ENCODE assay signal across 10 mouse cellular contexts in the genomic region with DNA sequence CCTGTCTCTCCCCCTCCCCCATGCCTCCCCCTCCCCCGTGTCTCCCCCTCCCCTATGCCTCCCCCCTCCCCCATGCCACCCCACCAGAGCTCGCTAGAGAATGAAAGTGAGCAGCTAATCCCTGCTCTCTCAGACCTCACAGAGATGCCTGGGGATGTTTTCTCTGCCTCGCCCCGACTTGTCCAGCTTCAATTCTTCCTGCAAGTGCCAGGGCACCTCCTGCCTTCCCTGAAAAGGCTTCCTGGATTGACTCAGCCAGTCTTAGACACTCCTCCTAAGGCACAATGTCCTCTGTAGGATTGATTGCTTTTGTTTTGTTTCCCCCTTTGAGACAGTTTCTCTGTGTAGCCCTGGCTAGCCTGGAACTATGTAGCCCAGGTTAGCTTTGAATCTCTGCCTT. TPM values are rescaled to one million over a fixed set of nuclear protein-coding genes. Genes with fewer than 3 reads are reported as not detected.
DNase-seq lines count a peak whose midpoint lies in the region; ATAC-seq and TF ChIP-seq lines count a peak whose summit lies in the region.
"Had no signal": no experiment of that assay in that cellular context is flagged by ENCODE, and none has a peak within 500 bp of the region (broad histone marks: within the 10 kb centered on the region; RNA-seq: fewer than 3 reads in every experiment).

A gene (minus strand): TSS at position 209 of the 400 bp plus-strand sequence.

- 0 out of 2 replicates have a peak within 1 kb of the TSS, but pooled peaks have one; percentile 42 for H3K27ac ChIP-seq in heart, embryonic 10.5 days
- peak within 1 kb of the TSS; percentile 13; the same call in 1 of the 2 replicates for H3K27ac ChIP-seq in bone marrow macrophage, adult 2 months (ENCODE audit: insufficient read depth, low read depth, low read length)
- H3K27ac ChIP-seq in neural tube, embryonic 13.5 days (replicated peaks) = peak within 1 kb of the TSS; percentile 64

- H3K9ac ChIP-seq in neural tube, embryonic 13.5 days = no peak within 1 kb of the TSS

- H3K4me3 ChIP-seq in heart, embryonic 10.5 days = no peak within 1 kb of the TSS
- peak within 1 kb of the TSS; percentile 64 for H3K4me3 ChIP-seq in megakaryocyte, embryonic 14.5 days (replicated peaks)
- H3K4me3 ChIP-seq in bone marrow macrophage, adult 2 months (ENCODE audit: insufficient read depth, low read length) = no peak within 1 kb of the TSS
- H3K4me3 ChIP-seq in neural tube, embryonic 13.5 days = no peak within 1 kb of the TSS

- 6% methylated on average over 2 of the region's 4 CpGs for WGBS in heart, embryonic 10.5 days
- 26% methylated on average over 2 of the region's 4 CpGs for WGBS in neural tube, embryonic 13.5 days

- H3K4me1 ChIP-seq in heart, embryonic 10.5 days = peaks cover 38% of the 10 kb centered on the region
- peaks cover 88% of the 10 kb centered on the region for H3K4me1 ChIP-seq in megakaryocyte, embryonic 14.5 days
- H3K4me1 ChIP-seq in bone marrow macrophage, adult 2 months (ENCODE audit: control insufficient read depth, insufficient read depth, low read length) = peaks cover 52% of the 10 kb centered on the region
- peaks cover 23% of the 10 kb centered on the region for H3K4me1 ChIP-seq in neural tube, embryonic 13.5 days (replicated peaks)

- no peak for ATAC-seq in megakaryocyte, adult 5-6 weeks (ENCODE audit: poor library complexity, severe bottlenecking)
- no peak for ATAC-seq in neural tube, embryonic 13.5 days (ENCODE audit: low read depth)

- no peak within 1 kb of the TSS for H3K4me2 ChIP-seq in neural tube, embryonic 13.5 days

- H3K27me3 ChIP-seq in heart, embryonic 10.5 days (ENCODE audit: insufficient read depth, poor library complexity, severe bottlenecking) = peaks cover 81% of the 10 kb centered on the region
- H3K27me3 ChIP-seq in megakaryocyte, embryonic 14.5 days (replicated peaks) = peaks cover 2% of the 10 kb centered on the region
- no peaks in the 10 kb centered on the region for H3K27me3 ChIP-seq in neural tube, embryonic 13.5 days

- H3K9me3 ChIP-seq in heart, embryonic 10.5 days = no peaks in the 10 kb centered on the region
- no peaks in the 10 kb centered on the region for H3K9me3 ChIP-seq in megakaryocyte, embryonic 14.5 days
- H3K9me3 ChIP-seq in neural tube, embryonic 13.5 days = no peaks in the 10 kb centered on the region

- no peak for DNase-seq in heart, embryonic 10.5 days (ENCODE audit: low spot score)
- DNase-seq in heart, adult 8-10 months (ENCODE audit: low spot score) = no peak
- DNase-seq in spleen, adult 12 weeks (ENCODE audit: low spot score) = no peak
- no peak for DNase-seq in T-cell, adult 2 months (ENCODE audit: low spot score)
- DNase-seq: cerebellum, adult 11 months; lung, postnatal 14 days had no signal

- TF ChIP-seq POLR2A in bone marrow macrophage, adult 2 months (IDR thresholded peaks at IDR 0.05; ENCODE audit: borderline replicate concordance, low read depth, low read length) = no peak

- TF ChIP-seq CTCF in bone marrow macrophage, adult 2 months (IDR thresholded peaks at IDR 0.05; ENCODE audit: low read depth, low read length) = no peak

- H3K36me3 ChIP-seq in heart, embryonic 10.5 days = no peaks in the 10 kb centered on the region
- no peaks in the 10 kb centered on the region for H3K36me3 ChIP-seq in megakaryocyte, embryonic 14.5 days (replicated peaks; ENCODE audit: low read length)
- H3K36me3 ChIP-seq in neural tube, embryonic 13.5 days = no peaks in the 10 kb centered on the region

RNA-seq across cellular contexts. Expression of the gene that starts here (rescaled TPM):
- polyA plus RNA-seq in heart, embryonic 10.5 days (2016; fragmentation: Nextera tagmentation; extraction: Ambion mirVana) = 1.1 and 2.7 TPM in 2 replicates
- 1 to 10 TPM; 2.8 to 4.0 (median 3.2) TPM for total RNA-seq in heart, adult 8-10 months (2022)
- polyA plus RNA-seq in megakaryocyte, embryonic 14.5 days (2012; ENCODE audit: insufficient read depth, low replicate concordance) = 6.4 and 8.7 TPM in 2 replicates
- total RNA-seq in megakaryocyte, adult 5-6 weeks (2015) = not detected in 2 replicates
- not detected in 2 replicates for total RNA-seq in megakaryocyte, adult 5-6 weeks (2017)
- 5.0 and 6.3 TPM in 2 replicates for polyA plus RNA-seq in bone marrow macrophage, adult 2 months (2012; ENCODE audit: insufficient read depth, insufficient read length, missing spikeins)
- polyA plus RNA-seq in neural tube, embryonic 13.5 days (2015; fragmentation: Nextera tagmentation; extraction: Ambion mirVana) = 7.5 and 10.3 TPM in 2 replicates

Comparison
In these comparisons a context has a peak if more than half of its experiments do, and no peak if none do; other contexts are left out.
1. H3K27ac ChIP-seq: peak in every context shown above with its lines; median percentile 64 in neural tube, embryonic 13.5 days; 42 in heart, embryonic 10.5 days; 13 in bone marrow macrophage, adult 2 months.